Mouse (Mus musculus) G1E (cell line): Measurements from ENCODE around the gene Trak2.

Experiments
- CTCF ChIP-seq: IDR thresholded peaks from 2 replicates; pipeline ENCODE4 v1.5.1; 2012; ENCODE audit warnings: low read depth, low read length, inconsistent platforms, mixed read lengths
- GATA1 ChIP-seq: IDR thresholded peaks from 2 replicates; pipeline ENCODE4 v1.6.1; 2012; ENCODE audit warnings: borderline replicate concordance, low read length, inconsistent platforms, mixed read lengths
- GATA2 ChIP-seq: IDR thresholded peaks from 2 replicates; pipeline ENCODE4 v1.6.1; 2012; ENCODE audit warnings: low read depth, low read length, inconsistent platforms, borderline replicate concordance
- POLR2AphosphoS5 ChIP-seq: IDR thresholded peaks from 2 replicates; pipeline ENCODE4 v1.6.1; 2012; ENCODE audit warnings: low read depth, low read length, inconsistent platforms; ENCODE audit not compliant: insufficient replicate concordance
- TAL1 ChIP-seq: conservative IDR thresholded peaks from 2 replicates; pipeline ENCODE4 v1.6.1; 2012; ENCODE audit warnings: low read depth, low read length, inconsistent platforms, mixed read lengths

- TF ChIP-seq CTCF (no peak), TAL1 (no peak), GATA1 (no peak), GATA2 (no peak), POLR2AphosphoS5 (no peak)
Observed at GRCm38 (mm10) chr1:58957931-58958330, 15.3 kb downstream of the Trak2 start.
